Mouse (Mus musculus) liver, embryonic 13.5 days (tissue): ENCODE results near the gene Osbpl3. TPM values are rescaled to one million over a fixed set of nuclear protein-coding genes. Genes with fewer than 3 reads are reported as not detected.

Experiments used
- ATAC-seq: fragments of 200-750 bp; cut with Nextera tagmentation; 2 replicates; pipeline ENCODE4 v1.8.0; 2017; ENCODE audit warnings: low read depth, mild to moderate bottlenecking, moderate number of reproducible peaks, moderate library complexity
- DNase-seq: peaks from one replicate; pipeline ENCODE4 v3.0.0; 2022
- H3K27ac ChIP-seq: fragments of 300-500 bp; sonication (generic); 2 replicates; pipeline ENCODE4 v1.5.1; 2015; ENCODE audit warnings: moderate library complexity, mild to moderate bottlenecking, inconsistent platforms
- H3K27me3 ChIP-seq: fragments of 300-500 bp; sonication (generic); 2 replicates; pipeline ENCODE4 v1.6.1; 2015; ENCODE audit warnings: mild to moderate bottlenecking, inconsistent platforms
- H3K36me3 ChIP-seq: fragments of 300-500 bp; sonication (generic); 2 replicates; pipeline ENCODE4 v1.6.1; 2015; ENCODE audit warnings: mild to moderate bottlenecking, inconsistent platforms
- H3K4me1 ChIP-seq: fragments of 300-500 bp; sonication (generic); replicated peaks from 2 replicates; pipeline ENCODE4 v1.6.1; 2015; ENCODE audit warnings: inconsistent platforms
- H3K4me2 ChIP-seq: fragments of 300-500 bp; sonication (generic); 2 replicates; pipeline ENCODE4 v1.6.1; 2015; ENCODE audit warnings: inconsistent platforms, mild to moderate bottlenecking, moderate library complexity
- H3K4me3 ChIP-seq: fragments of 300-500 bp; sonication (generic); replicated peaks from 2 replicates; pipeline ENCODE4 v1.5.1; 2015; ENCODE audit warnings: mild to moderate bottlenecking, inconsistent platforms
- H3K9ac ChIP-seq: fragments of 300-500 bp; sonication (generic); 2 replicates; pipeline ENCODE4 v1.6.1; 2015; ENCODE audit warnings: mild to moderate bottlenecking, inconsistent platforms
- H3K9me3 ChIP-seq: fragments of 300-500 bp; sonication (generic); replicated peaks from 2 replicates; pipeline ENCODE4 v1.6.1; 2016; ENCODE audit warnings: inconsistent platforms
- WGBS: fragments of 180-500 bp; shearing (Covaris S2); methylation state at CpG from one replicate; pipeline ENCODE4 v1.1.7; 2015; ENCODE audit not compliant: insufficient replicate concordance; 5-methylcytosine and 5-hydroxymethylcytosine counted together
- polyA plus RNA-seq: library from polyadenylated mRNA; unstranded; fragments of >200 nt; fragmentation: Nextera tagmentation; extraction: Ambion mirVana; gene quantifications from 2 replicates; pipeline ENCODE4 v1.2.1, GENCODE M21; 2015

The Osbpl3 gene
- polyA plus RNA-seq, 1 experiment from 2014 or later, result 0.70 TPM

GRCm38 (mm10) chr6:50385451-50386013 is 70.5 kb downstream of the Osbpl3 start:
- no peak for DNase-seq
- no peak overlapping the region for H3K4me3 ChIP-seq
- H3K9me3 ChIP-seq, result no peaks in the 10 kb centered on the region
- H3K9ac ChIP-seq, result no peak overlapping the region
- no peaks in the 10 kb centered on the region for H3K36me3 ChIP-seq
- no peaks in the 10 kb centered on the region for H3K27me3 ChIP-seq
- ATAC-seq, result no peak
- no peak overlapping the region for H3K4me2 ChIP-seq
- H3K27ac ChIP-seq, result no peak overlapping the region
- peaks cover 16% of the 10 kb centered on the region for H3K4me1 ChIP-seq
- WGBS, result 74% methylated on average over 8 of the region's 8 CpGs

- ATAC-seq, result no peak
Measured at GRCm38 (mm10) chr6:50382711-50383110, 73.3 kb downstream of the Osbpl3 start.

GRCm38 (mm10) chr6:50382196-50382595 is 73.8 kb downstream of the Osbpl3 start:
- 51% methylated on average over 8 of the region's 8 CpGs for WGBS
- no peak overlapping the region for H3K9ac ChIP-seq
- no peaks in the 10 kb centered on the region for H3K36me3 ChIP-seq
- no peaks in the 10 kb centered on the region for H3K27me3 ChIP-seq
- H3K4me3 ChIP-seq, result no peak overlapping the region
- ATAC-seq (no peak), DNase-seq (no peak)
- no peaks in the 10 kb centered on the region for H3K9me3 ChIP-seq
- H3K4me1 ChIP-seq, result peaks cover 33% of the 10 kb centered on the region
- peak overlapping the region; percentile 51 for H3K4me2 ChIP-seq
- no peak overlapping the region for H3K27ac ChIP-seq

More at GRCm38 (mm10) chr6:50382711-50383110, 73.3 kb downstream of the Osbpl3 start:
- no peaks in the 10 kb centered on the region for H3K9me3 ChIP-seq
- no peak for DNase-seq
- no peak overlapping the region for H3K9ac ChIP-seq
- H3K4me3 ChIP-seq, result no peak overlapping the region
- no peaks in the 10 kb centered on the region for H3K36me3 ChIP-seq
- 73% methylated on average over 7 of the region's 7 CpGs for WGBS
- H3K27me3 ChIP-seq, result no peaks in the 10 kb centered on the region
- peaks cover 28% of the 10 kb centered on the region for H3K4me1 ChIP-seq
- H3K4me2 ChIP-seq, result no peak overlapping the region
- no peak overlapping the region for H3K27ac ChIP-seq

- ATAC-seq, result 0 out of 2 replicates have a peak, but pooled peaks have one; percentile 39
- peak overlapping the region; percentile 51 for H3K4me2 ChIP-seq
- H3K27ac ChIP-seq, result 0 out of 2 replicates have a peak overlapping the region, but pooled peaks have one; percentile 20
- peaks cover 36% of the 10 kb centered on the region for H3K4me1 ChIP-seq
- H3K4me3 ChIP-seq, result peak overlapping the region; percentile 27
- H3K9ac ChIP-seq, result no peak overlapping the region
- 0 out of 2 replicates have a peak, but pooled peaks cover 2% of the 10 kb centered on the region for H3K9me3 ChIP-seq
- 11% methylated on average over 11 of the region's 11 CpGs for whole genome bisulfite sequencing
- H3K27me3 ChIP-seq, result no peaks in the 10 kb centered on the region
- DNase-seq, result no peak
- no peaks in the 10 kb centered on the region for H3K36me3 ChIP-seq
Measured at GRCm38 (mm10) chr6:50381504-50382091, 74.4 kb downstream of the Osbpl3 start.

- no peak overlapping the region for H3K27ac ChIP-seq
- H3K9ac ChIP-seq, result no peak overlapping the region
- no peak overlapping the region for H3K4me2 ChIP-seq
- ATAC-seq (no peak), DNase-seq (no peak)
- H3K27me3 ChIP-seq, result no peaks in the 10 kb centered on the region
- peaks cover 36% of the 10 kb centered on the region for H3K4me1 ChIP-seq
- 0 out of 2 replicates have a peak, but pooled peaks cover 6% of the 10 kb centered on the region for H3K9me3 ChIP-seq
- WGBS, result 79% methylated on average over 4 of the region's 4 CpGs
- H3K36me3 ChIP-seq, result no peaks in the 10 kb centered on the region
- no peak overlapping the region for H3K4me3 ChIP-seq
Measured at GRCm38 (mm10) chr6:50379740-50380139, 76.3 kb downstream of the Osbpl3 start.

GRCm38 (mm10) chr6:50379136-50379535 is 76.9 kb downstream of the Osbpl3 start:
- Histone ChIP-seq H3K9me3 (0 out of 2 replicates have a peak, but pooled peaks cover 6% of the 10 kb centered on the region), H3K4me3 (no peak overlapping the region), H3K4me1 (peaks cover 36% of the 10 kb centered on the region), H3K27me3 (no peaks in the 10 kb centered on the region), H3K4me2 (no peak overlapping the region), H3K9ac (no peak overlapping the region), H3K27ac (0 out of 2 replicates have a peak overlapping the region, but pooled peaks have one; percentile 32), H3K36me3 (no peaks in the 10 kb centered on the region)
- 59% methylated on average over 5 of the region's 5 CpGs for WGBS
- ATAC-seq, result no peak
- DNase-seq, result no peak

GRCm38 (mm10) chr6:50377742-50378720 is 78.0 kb downstream of the Osbpl3 start:
- no peak for DNase-seq
- Histone ChIP-seq H3K4me2 (no peak overlapping the region), H3K27me3 (no peaks in the 10 kb centered on the region), H3K9me3 (0 out of 2 replicates have a peak, but pooled peaks cover 6% of the 10 kb centered on the region), H3K9ac (no peak overlapping the region), H3K4me3 (no peak overlapping the region), H3K36me3 (no peaks in the 10 kb centered on the region), H3K27ac (peak overlapping the region; percentile 43), H3K4me1 (peaks cover 36% of the 10 kb centered on the region)
- 35% methylated on average over 21 of the region's 21 CpGs for WGBS
- ATAC-seq, result peak; percentile 54

- DNase-seq (no peak), ATAC-seq (no peak)
- no peak overlapping the region for H3K4me3 ChIP-seq
- H3K4me1 ChIP-seq, result peaks cover 29% of the 10 kb centered on the region
- no peaks in the 10 kb centered on the region for H3K36me3 ChIP-seq
- no peaks in the 10 kb centered on the region for H3K27me3 ChIP-seq
- WGBS, result 69% methylated on average over 1 of the region's 1 CpGs
- no peak overlapping the region for H3K27ac ChIP-seq
- no peak overlapping the region for H3K4me2 ChIP-seq
- no peak overlapping the region for H3K9ac ChIP-seq
- 0 out of 2 replicates have a peak, but pooled peaks cover 6% of the 10 kb centered on the region for H3K9me3 ChIP-seq
Measured at GRCm38 (mm10) chr6:50376684-50377083, 79.3 kb downstream of the Osbpl3 start.

GRCm38 (mm10) chr6:50372516-50373424 is 83.2 kb downstream of the Osbpl3 start:
- Histone ChIP-seq H3K27me3 (no peaks in the 10 kb centered on the region), H3K9me3 (0 out of 2 replicates have a peak, but pooled peaks cover 6% of the 10 kb centered on the region), H3K4me2 (no peak overlapping the region), H3K4me3 (no peak overlapping the region), H3K36me3 (no peaks in the 10 kb centered on the region), H3K4me1 (peaks cover 11% of the 10 kb centered on the region), H3K27ac (no peak overlapping the region), H3K9ac (no peak overlapping the region)
- WGBS, result 57% methylated on average over 5 of the region's 5 CpGs
- DNase-seq (no peak), ATAC-seq (no peak)

GRCm38 (mm10) chr6:50371501-50372086 is 84.4 kb downstream of the Osbpl3 start:
- H3K4me3 ChIP-seq, result no peak overlapping the region
- H3K9me3 ChIP-seq, result 0 out of 2 replicates have a peak, but pooled peaks cover 4% of the 10 kb centered on the region
- WGBS, result 49% methylated on average over 8 of the region's 8 CpGs
- no peak for DNase-seq
- ATAC-seq, result no peak
- H3K4me2 ChIP-seq, result no peak overlapping the region
- no peak overlapping the region for H3K27ac ChIP-seq
- H3K36me3 ChIP-seq, result no peaks in the 10 kb centered on the region
- no peak overlapping the region for H3K9ac ChIP-seq
- H3K4me1 ChIP-seq, result peaks cover 2% of the 10 kb centered on the region; the same call in 1 of the 2 replicates
- no peaks in the 10 kb centered on the region for H3K27me3 ChIP-seq
